Mouse (Mus musculus): ENCODE data around the gene Cdh18.
"Not testable (repeated sequence)": the region's sequence is repeated elsewhere in the genome, so short reads cannot be mapped to it uniquely, and the experiment has no call there.

Cdh18 gene

DNA sequence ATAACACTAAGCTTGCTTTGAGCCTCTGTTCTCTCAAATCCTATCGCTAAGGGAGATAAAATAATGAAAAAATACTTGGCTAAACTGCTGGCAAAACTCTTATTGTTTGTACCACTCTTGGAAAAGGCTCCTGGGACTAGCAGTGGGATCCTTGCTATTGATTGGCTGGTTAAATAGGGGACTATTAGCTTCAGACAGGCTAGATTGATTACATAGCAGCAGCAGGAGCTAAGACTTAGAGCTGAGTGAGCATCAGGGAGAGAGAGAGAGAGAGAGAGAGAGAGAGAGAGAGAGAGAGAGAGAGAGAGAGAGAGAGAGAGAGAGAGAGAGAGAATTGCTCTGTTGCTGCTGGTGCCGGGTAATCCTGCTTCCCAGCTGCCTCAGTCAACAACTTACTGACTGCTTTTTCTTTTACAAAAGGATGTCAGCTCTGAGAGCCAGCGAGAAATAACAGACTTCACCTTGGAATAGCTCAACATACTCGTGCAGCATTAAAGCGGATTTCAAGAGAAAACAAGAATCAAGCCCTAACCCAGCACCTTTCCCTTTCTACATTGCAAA lies at the start of gene Cdh18:
Gene Cdh18 (plus strand): TSS at position 312 of the 561 bp plus-strand sequence.
- no peak for DNase-seq (ENCODE audit: low read depth in 1 of 2, low spot score in 2 of 2)

DNA sequence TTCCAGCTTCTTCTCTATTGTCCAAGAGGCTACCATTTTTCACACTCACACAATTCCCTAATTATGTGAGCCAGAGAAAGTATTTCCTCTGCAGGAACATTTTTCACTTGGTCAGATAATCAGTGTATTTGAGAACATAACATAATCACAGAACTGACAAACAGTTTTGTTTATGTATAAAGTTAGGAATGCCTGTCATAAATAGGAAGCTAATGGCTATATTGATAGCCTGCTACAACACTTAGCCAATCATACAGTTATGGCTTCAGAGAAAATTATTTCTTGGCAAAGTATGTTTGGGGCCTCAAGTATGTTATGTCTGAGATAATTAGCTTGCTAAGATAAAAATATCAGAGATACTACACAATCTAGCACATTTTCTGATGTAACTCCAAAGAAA lies 37.6 kb upstream of the Cdh18 start:
- no peak for DNase-seq (ENCODE audit: low read depth in 1 of 2, low spot score in 2 of 2)

DNA sequence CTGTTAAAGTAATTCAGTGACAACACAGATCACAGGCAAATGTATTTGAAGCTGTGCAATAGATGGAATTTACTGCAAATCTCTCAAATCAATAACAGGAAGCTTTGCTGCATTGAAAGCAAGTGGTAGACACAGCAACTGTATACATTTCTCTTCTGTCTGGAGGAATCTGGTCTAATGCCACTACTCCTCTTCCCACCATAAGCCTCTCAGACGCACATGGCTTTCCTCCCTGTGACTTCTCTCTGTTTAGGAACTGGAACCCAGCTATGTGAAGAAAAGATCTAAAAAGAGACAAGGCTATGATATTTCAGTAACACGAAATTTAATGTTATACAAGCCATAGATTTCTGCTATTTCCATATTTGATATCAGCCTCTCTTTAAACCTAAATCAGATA lies 13.0 kb upstream of the Cdh18 start:
- no peak for DNase-seq (ENCODE audit: low read depth in 1 of 2, low spot score in 2 of 2)

DNA sequence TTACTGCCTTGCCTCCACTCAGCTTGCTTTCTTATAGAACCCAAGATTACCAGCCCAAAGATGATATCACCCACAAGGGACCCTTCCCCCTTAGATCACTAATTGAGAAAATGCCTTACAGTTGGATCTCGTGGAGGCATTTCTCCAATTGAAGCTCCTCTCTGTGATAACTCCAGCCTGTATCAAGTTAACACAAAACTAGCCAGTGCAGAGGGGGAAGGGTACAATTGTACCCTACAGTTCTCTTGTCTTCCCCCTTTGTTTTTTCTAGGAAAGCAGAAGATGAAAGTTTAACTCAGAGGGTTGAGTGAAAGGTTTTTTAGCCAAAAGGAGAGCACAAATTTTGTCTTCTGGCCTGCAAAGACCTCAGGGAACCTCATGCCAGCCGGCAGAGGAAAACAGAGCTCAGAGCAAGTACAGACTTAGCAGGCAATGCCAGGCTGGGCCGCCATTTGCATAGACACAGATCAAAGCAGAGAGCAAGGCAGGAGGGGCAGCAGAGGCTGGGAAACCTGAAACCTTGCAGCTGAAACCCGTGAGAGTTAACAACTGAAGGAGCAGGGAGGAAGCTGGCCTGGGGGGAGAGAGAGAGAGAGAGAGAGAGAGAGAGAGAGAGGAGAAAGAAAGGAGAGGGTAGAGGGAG lies 29.3 kb downstream of the Cdh18 start:
- no peak for DNase-seq (ENCODE audit: low read depth in 1 of 2, low spot score in 2 of 2)

DNA sequence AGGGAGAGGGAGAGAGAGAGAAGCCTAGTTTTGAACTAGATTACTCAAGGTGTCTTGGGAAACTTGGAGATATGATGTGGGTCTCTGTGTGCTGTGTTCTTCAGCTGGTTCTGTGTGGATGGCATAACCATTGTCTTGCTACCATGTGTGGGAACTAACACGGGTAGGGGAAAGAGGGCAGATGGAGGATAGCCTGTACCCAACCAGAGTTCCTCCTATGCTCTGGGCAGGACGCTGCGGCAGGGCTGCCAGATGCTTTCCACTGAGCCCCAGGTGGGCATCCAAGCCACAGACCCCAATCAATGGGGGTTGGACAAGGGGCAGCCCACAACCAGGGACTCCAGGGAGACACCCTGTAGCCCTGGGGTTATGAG lies 29.8 kb downstream of the Cdh18 start:
- no peak for DNase-seq (ENCODE audit: low read depth in 1 of 2, low spot score in 2 of 2)

DNA sequence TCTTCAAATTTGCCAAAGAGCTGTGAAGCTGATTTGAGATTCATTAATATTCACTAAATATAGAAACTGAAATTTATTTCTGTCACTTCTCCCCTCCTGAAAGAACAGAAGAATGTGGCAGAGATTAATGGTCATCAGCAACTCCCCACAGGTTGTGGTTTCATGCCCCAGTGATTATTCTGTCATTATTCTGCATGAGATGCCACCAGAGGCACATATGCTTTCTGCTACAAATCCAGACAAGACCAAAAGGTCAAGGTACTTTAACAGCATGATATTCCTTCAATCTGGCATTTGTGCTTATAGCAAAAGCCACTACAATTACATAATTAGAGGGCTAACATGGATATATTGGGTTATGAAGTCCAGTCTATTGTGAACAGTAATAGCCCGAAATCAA lies 35.8 kb downstream of the Cdh18 start:
- DNase-seq (ENCODE audit: low read depth in 1 of 2, low spot score in 2 of 2) = no peak

DNA sequence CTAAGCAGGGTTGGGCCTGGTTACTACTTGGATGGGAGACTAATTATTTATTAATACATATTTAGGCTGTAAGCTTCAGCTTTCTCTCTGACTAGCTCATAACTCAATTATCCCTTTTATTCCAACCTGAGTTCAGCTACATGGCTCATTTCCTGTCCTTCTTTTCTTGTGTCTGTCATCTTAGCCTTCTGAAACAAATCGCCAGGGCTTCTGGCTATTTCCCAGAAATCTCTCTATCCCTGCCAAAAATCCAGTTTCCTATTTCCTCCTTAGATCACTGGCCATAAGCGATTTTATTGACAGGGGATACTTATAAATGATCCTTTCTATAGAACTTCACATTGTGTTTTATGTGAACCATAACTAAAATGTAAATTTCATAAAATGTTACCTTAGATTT lies 167.6 kb downstream of the Cdh18 start:
- DNase-seq (ENCODE audit: low read depth in 1 of 2, low spot score in 2 of 2) = no peak

DNA sequence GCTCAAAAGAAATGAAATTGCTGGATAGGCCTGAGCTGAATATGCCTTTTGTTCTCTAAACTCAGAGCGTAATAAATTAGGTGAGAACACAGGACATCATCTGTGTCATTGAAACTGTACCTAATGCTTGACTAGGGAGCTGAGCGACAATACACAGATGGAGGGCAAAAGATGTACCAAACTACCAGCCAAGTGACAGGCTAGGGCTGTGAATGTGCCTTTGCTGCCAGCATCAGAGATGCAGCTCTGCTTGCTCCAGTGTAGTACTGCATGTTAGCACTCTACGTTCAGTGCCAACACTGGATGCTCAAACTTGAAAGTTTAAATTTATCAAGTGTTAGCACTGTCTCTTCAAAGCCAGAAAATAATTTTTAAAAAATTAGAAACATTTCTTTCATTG lies 168.9 kb downstream of the Cdh18 start:
- no peak for DNase-seq (ENCODE audit: low read depth in 1 of 2, low spot score in 2 of 2)

DNA sequence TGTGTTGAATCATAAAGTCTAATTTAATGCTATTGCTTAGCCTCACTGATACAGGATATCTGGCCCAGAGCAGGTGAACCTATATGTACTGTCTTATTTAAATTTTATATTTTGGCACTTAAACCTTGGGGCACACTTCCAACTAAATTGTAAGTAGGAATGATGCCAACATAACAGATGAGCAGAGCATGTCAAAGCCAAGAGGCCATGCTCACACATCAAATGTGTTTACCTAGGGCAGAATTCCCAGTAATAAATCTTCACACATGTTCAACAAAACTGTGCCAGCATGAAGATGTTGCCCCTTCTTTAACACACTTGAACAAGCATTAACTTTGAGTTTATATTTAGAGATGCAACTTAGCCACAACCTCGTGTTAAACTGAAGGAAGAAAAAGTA lies 177.8 kb downstream of the Cdh18 start:
- no peak for DNase-seq (ENCODE audit: low read depth in 1 of 2, low spot score in 2 of 2)

DNA sequence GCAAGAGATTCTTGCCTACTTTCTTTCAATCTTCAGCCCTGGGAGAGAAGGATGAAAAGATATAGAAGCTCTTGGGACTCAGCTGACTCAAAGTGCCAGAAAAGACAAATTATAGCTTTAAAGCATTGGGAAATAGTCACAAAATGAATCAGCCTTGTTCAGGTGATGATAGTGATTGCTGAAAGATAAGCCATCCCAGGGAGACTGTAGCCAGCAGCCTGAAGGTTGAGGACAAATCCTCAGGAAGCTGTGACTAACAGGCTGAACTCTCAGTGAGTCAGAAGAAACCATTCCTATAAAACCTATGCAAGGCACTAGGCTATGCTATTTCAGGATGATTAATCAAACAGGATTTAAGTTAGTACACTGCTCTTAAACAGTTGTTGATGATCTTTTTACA lies 184.2 kb downstream of the Cdh18 start:
- no peak for DNase-seq (ENCODE audit: low read depth in 1 of 2, low spot score in 2 of 2)

DNA sequence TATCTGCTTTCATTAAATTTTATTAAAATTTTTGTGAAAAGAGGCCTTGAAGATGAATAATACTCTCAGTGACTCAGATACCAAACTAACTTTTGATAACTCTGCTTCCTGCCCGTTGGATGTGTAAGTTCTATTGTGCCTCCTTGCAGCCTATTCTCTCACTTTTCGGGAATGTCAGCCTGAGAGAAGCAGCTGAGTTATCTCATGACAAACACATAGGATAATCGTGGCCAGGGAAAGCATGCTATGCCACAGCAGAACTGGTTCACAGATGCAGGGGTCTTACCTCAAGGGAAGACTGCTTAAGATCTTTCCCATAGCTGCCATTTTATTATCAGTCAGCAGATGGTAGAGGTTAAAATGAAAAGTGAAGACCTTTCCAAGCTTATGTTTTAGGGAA lies 187.3 kb downstream of the Cdh18 start:
- no peak for DNase-seq (ENCODE audit: low read depth in 1 of 2, low spot score in 2 of 2)

DNA sequence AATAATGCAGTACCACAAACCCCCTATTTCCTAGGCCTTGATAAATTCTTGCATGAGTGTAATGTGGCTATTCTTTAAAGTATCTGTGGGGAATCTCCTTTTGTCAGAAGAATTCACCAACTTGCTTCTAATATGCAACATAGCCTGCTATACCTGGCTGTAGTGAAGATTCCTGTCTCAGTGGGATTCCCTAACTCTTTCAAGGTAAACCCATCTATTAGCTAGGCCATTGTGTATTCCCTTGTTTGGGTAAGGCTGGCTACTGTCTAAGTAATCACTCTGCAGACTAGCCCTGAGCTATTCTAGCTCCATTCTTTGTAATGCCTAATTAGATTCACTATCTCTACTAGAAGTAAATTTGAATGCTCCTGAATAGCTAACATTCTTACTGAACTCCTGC lies 212.4 kb downstream of the Cdh18 start:
- DNase-seq (ENCODE audit: low read depth in 1 of 2, low spot score in 2 of 2) = not testable (repeated sequence)

DNA sequence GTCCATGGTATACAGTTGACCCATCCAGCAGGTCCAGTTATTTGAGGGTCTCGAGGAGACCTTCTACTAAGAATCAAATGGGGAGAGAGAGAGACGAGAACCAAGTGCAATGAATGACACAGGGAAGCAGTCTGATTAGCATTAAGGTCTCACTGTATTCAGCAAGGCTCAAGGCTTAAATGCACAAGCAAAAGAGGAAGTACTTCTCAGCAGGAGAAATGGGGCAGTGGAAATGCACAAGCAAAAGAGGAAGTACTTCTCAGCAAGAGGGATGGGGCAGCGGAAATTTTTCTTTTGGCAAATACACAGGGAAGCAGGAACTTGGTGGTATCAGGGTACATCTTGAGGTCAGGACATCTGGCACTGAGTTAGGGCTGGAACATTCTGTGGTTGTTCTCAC lies 217.8 kb downstream of the Cdh18 start:
- not testable (repeated sequence) for DNase-seq (ENCODE audit: low read depth in 1 of 2, low spot score in 2 of 2)

DNA sequence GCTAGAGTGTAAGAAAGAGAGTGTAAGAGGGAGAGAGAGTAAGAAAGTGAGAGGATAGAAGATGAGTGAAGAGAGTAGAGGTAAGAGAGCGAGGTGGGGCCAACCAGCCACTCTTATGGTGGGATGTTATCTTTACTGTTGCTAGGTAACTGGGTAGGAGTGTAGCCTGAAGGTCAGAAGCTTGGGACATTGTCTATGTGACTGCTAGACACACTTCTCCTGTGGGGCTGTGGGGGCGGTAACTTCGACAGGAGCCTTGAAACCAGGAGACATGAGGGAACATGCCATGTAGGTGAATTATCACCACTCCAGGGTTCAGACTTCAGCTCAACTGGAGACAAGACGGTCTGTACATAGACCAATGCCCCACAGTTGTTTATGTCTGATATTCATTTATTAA lies 227.5 kb downstream of the Cdh18 start:
- DNase-seq (ENCODE audit: low read depth in 1 of 2, low spot score in 2 of 2) = no peak

DNA sequence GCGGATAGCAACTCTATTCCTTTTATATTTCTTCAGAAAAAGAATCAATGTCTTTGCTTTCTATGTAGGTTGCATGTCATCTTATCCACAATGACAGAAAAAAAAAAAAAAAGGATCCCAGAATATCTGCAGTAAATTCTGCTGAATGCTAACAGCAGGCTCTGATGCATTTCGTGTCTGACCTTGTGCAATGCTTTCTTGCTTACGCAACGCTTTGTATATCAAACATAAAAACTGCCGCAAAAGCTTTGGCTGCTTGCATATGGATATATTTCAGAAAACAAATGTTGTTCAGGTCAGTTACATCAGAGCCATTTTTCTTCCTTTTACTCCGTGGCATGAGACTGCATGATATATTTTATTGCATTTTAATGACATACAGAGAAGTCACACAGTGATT lies 240.9 kb downstream of the Cdh18 start:
- no peak for DNase-seq (ENCODE audit: low read depth in 1 of 2, low spot score in 2 of 2)

DNA sequence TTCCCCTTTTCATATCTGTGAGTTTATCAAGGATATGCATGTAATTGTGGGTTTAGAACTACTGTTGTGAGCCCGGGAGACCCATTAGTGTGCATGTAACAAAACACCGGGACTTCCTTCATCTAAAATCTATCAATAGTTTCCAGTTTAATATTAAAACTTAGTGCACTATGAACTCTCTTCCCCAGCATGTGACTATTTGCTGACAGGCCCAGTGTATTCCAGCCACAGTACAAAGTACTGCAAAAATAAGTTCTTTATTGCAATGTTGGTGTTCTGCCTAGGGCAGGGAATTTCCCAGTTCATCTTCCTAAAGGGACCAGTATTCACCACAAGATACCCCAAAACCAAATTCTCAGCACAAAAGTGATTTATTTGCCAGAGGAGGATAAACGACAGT lies 243.0 kb downstream of the Cdh18 start:
- no peak for DNase-seq (ENCODE audit: low read depth in 1 of 2, low spot score in 2 of 2)

DNA sequence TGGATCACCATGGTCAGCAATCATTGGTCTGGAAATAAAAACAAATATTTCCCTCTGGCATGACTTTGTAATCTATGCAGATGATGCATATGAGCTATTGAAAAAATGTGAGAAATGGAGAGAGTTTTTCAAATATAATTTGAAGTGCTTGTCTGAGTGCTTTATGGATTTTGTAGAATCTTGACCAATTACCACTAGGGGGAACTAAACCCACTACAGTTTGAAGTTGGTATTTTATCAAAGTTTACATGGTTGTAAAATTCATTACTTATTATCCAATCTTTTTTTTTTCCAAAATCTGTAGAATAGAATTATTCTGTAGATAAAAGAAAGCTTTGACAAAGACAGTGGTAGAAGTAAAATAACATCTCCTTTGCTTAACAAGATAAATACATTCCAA lies 284.3 kb downstream of the Cdh18 start:
- DNase-seq (ENCODE audit: low read depth in 1 of 2, low spot score in 2 of 2) = no peak

DNA sequence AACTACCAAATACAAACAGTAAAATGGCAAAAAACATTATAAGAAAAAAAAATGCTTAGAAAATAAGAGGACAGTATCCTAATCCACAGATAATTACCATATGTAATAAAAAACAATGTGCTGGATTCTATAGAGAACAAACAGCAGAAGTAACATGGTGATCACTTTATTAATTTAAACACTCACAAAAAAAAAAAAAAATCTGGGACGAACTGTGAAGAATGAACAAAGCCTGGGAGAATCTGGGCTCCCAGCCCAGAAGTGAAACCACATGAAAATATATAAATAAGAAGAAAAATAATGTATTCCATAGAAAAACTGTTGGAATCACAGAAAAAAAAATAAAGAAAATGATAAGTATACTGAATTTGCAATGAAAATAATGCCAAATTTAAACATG lies 288.4 kb downstream of the Cdh18 start:
- DNase-seq (ENCODE audit: low read depth in 1 of 2, low spot score in 2 of 2) = no peak

DNA sequence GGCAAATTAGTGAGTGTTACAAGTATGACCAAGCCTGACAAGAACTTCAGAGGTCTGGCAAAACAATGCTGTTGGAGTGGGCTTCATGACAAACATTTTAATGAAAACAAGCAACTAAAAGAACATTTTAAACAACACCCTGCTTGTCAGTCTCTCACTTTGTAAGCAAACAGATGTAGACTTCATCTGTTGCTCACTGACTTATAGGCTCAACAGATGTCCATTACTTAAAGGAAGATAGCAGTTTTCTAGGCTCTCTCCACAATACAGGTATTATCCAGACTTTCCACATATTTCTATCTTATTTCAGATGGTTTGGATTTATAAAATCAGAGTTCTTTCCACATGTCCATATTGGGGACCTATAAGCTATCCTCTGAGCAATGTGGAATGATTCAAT lies 308.9 kb downstream of the Cdh18 start:
- no peak for DNase-seq (ENCODE audit: low read depth in 1 of 2, low spot score in 2 of 2)

DNA sequence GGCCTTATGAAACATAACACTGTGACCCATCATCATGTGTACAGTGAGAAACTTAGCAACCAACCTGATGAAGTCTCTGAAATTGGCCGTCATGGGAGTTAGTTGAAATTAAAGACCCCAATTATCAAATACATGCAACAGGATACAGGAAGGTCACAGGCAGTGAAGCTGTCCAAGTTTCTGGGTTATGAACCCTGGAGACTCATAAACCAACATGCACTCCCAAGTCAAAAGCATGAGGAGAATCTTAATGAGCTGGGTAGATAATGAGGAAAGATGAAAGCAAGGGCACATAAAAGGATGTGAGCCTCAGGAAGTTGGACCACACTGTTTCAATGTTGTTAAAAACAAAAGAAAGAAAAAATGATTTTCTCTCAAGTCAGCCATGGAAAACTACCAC lies 321.9 kb downstream of the Cdh18 start:
- no peak for DNase-seq (ENCODE audit: low read depth in 1 of 2, low spot score in 2 of 2)

DNA sequence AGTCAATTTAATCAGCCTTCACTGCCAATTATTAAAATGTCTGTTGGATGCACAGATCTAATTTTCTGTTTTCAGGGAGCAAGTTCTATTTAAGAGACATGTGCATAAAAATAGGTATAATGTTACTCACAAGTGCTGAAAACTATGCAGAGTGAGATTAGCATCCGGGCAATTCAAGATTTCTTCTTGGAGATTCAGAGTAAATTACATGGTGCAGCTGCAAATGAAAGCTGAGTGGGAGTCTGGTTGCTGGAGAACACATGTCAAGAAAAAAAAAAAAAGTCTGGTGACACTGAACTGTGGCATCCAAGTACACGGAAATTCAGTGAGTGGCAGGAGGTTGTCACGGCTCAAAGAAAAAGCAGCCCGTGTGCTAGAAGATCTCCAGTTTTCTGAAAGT lies 348.9 kb downstream of the Cdh18 start:
- DNase-seq (ENCODE audit: low read depth in 1 of 2, low spot score in 2 of 2) = no peak

DNA sequence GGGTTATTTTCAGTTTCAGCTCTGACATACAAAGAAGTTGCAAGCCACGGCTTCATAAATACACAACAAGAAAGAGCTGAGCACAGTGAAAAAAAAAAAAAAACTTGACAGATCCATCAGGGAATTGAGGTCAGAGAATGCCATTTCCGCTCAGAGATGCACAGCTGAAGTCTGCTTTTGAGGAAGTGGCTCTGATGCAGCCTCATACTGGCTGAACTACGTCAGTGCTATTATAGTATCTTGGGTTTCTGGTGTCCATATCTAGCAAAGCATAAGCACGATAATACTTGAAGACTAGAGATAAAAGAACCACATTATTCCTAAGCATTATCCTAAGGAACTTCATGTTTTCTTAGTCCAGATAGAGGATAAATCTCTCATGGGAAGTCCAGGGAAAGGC lies 349.4 kb downstream of the Cdh18 start:
- no peak for DNase-seq (ENCODE audit: low read depth in 1 of 2, low spot score in 2 of 2)

DNA sequence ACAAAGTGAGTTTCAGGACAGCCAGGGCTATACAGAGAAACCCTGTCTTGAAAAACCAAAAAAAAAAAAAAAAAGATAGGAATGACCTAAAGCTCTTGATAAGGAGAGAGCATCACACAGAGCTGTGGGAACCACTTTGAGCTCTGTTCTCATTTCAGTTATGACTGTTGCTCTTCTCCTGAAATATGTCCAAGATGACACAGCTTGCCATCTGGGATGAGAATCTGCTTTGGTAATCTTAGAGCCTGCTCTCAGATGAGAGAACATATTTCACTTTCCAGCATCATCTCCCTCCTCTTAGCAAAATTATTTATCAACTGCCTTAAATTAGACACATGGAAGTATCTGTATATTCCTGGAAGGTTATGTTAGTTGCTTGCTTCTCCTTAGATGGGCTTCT lies 365.6 kb downstream of the Cdh18 start:
- no peak for DNase-seq (ENCODE audit: low read depth in 1 of 2, low spot score in 2 of 2)

DNA sequence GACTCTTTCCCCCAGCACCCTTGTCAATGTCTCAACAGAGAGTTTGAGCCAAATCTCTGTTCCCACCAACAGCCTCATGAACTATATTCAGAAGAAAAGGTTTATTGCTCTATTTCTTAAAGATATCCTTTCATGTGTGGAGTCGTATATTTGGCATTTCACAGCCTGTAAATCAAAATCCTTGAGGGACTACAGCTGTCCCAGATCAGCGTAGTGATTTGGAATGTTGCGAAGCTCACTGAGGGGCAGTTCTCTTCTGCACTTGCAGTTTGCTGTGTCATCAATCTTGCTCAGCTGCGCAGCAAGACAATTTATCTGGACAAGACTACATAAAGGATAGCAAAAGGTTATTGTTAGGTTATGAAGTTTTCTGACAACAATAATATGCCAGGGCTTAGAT lies 385.5 kb downstream of the Cdh18 start:
- DNase-seq (ENCODE audit: low read depth in 1 of 2, low spot score in 2 of 2) = no peak
